Mouse (Mus musculus) splenic B cell, adult 2 months (primary cell): ENCODE measurements around the gene Fastkd5.

Source experiments
- DNase-seq: peaks from one replicate; pipeline ENCODE4 v3.0.0-alpha.2; 2011; ENCODE audit warnings: low read depth, low spot score
- H3K27me3 ChIP-seq: 2 replicates; pipeline ENCODE4 v1.6.1; 2012; ENCODE audit warnings: mild to moderate bottlenecking, low read length, moderate library complexity, mixed read lengths; ENCODE audit not compliant: control insufficient read depth, poor library complexity, insufficient read depth, severe bottlenecking
- H3K36me3 ChIP-seq: 2 replicates; pipeline ENCODE4 v1.6.1; 2012; ENCODE audit warnings: mild to moderate bottlenecking, low read length, moderate library complexity, mixed read lengths; ENCODE audit not compliant: control insufficient read depth, poor library complexity, insufficient read depth, severe bottlenecking

Fastkd5 gene

DNA sequence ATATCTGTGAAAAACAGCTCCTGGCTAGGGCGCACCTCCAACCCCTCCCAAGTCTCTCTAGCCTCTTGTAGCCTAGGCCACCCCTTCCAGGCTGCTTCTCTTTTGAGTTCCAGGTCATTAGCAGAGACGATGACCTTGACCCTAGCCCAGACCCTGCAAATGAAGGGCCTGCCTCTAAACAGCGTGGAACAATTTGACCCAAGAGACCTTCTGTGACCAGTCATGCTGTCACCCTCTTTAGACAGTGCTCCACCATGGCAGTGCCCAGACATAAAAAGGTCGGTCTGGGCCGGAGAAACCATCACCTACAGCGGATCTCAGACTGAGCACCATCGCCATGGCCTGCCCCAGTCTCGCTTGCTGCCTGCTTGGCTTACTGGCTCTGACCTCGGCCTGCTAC, 54.0 kb downstream of the Fastkd5 start, which contains the start of gene Oxt:
TSS of gene Oxt (plus strand) at position 301 of the 400 bp plus-strand sequence.
- DNase-seq = no peak
- Histone ChIP-seq H3K27me3 (no peaks in the 10 kb centered on the region), H3K36me3 (no peaks in the 10 kb centered on the region)

DNA sequence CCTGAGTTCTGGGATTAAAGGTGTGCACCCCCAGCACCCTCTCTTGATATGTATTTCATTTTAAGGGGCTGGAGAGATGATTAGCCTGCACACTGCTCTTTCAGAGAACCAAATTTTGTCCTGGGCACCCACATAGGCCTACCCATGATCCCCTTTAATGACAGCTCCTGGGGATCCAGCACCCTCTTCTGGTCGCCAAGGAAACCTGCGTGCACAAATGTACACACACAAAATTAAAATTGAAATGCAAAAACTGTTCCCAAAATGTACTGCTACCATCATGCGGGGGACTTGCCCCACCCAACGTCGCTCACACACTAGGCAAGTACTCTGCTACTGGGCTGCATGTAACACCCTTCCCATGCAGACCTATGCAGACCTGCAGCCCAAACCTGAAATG, 54.9 kb downstream of the Fastkd5 start:
- no peaks in the 10 kb centered on the region for H3K36me3 ChIP-seq
- no peak for DNase-seq
- no peaks in the 10 kb centered on the region for H3K27me3 ChIP-seq

DNA sequence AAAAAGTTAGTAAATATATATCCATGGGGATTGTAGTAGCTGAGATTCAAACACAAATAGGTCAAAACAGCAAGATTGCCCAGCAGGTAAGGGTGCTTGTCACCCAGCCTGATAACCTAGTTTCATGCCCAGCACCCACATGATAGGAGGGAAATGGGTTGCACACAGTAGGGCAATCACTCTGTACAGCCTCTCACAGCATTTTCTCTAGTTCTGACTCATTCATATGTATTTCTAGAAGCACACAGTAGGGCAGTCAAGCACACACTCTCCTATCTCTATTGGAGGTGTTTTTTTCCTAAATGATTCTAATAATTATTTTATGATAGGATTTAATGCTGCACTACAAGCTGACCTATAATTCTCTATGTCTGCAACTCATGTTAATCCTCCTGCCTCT, 59.9 kb downstream of the Fastkd5 start:
- H3K27me3 ChIP-seq = no peaks in the 10 kb centered on the region
- H3K36me3 ChIP-seq = no peaks in the 10 kb centered on the region
- DNase-seq = no peak

DNA sequence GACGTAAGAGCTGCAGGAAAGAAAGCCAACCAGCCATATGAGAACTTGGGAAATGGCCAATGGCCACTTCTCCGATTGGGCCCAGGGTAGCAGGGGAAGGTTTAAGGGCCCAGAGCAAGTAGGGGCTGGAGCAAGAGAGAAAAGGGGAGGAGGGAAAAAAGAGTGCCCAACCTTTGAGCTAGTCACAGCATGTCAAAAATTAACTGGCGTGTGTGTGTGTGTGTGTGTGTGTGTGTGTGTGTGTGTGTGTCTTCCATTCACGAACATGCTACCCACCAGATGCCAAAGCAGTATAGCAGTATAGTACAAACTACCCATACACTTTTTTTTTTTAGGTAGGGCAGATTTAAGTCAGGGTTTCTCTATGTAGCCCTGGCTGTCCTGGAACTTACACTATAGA, 60.9 kb downstream of the Fastkd5 start:
- H3K27me3 ChIP-seq = no peaks in the 10 kb centered on the region
- H3K36me3 ChIP-seq = no peaks in the 10 kb centered on the region
- no peak for DNase-seq

GRCm38 (mm10) chr2:130564983-130565382, 64.8 kb downstream of the Fastkd5 start:
- DNase-seq = no peak
- Histone ChIP-seq H3K36me3 (no peaks in the 10 kb centered on the region), H3K27me3 (no peaks in the 10 kb centered on the region)

- no peak for DNase-seq
- H3K36me3 ChIP-seq = no peaks in the 10 kb centered on the region
These were observed 65.8 kb downstream of the Fastkd5 start for GRCm38 (mm10) chr2:130564063-130564462.

More at GRCm38 (mm10) chr2:130564063-130564462, 65.8 kb downstream of the Fastkd5 start:
- H3K27me3 ChIP-seq = no peaks in the 10 kb centered on the region
